In the genomic region with DNA sequence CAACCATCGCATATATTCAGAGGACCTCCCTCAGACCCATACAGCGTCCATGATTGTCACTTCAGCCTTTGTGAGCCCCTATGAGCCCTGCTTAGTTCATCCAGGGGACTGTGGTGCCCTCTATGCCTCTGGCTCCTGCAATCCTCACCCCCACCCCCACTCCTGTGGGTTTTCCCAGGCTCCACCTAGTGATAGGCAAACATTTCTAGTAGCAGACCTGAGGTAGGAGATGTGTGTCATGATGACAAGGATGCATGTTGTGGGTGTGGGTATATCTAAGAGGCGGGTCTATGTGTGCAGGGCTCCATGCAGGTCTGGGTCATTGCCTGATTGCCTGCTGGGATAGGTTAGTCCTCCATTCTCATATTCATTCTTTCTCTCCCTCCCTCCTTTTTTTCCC, we compare ENCODE assay signal across 29 mouse cellular contexts. TPM values are rescaled to one million over a fixed set of nuclear protein-coding genes. Genes with fewer than 3 reads are reported as not detected.
A peak's percentile ranks its signal among the peaks of the same experiment; 100 is the strongest.
DNase-seq lines count a peak whose midpoint lies in the region; ATAC-seq lines count a peak whose summit lies in the region.
"Had no signal": no experiment of that assay in that cellular context is flagged by ENCODE, and none has a peak within 500 bp of the region (broad histone marks: within the 10 kb centered on the region; RNA-seq: fewer than 3 reads in every experiment).

No protein-coding gene starts in this region.

- no peak overlapping the region for H3K4me3 ChIP-seq in liver, embryonic 13.5 days (replicated peaks)
- no peak overlapping the region for H3K4me3 ChIP-seq in liver, embryonic 11.5 days (ENCODE audit: low read depth, low read length)
- H3K4me3 ChIP-seq in lung, embryonic 15.5 days = no peak overlapping the region
- H3K4me3 ChIP-seq: embryonic facial prominence, embryonic 13.5 days; embryonic facial prominence, embryonic 15.5 days; erythroblast, embryonic 14.5 days; forebrain, embryonic 10.5 days; forebrain, embryonic 12.5 days had no signal

- 42% methylated on average over 3 of the region's 3 CpGs for WGBS in liver, embryonic 13.5 days (ENCODE audit: insufficient replicate concordance)
- 70% methylated on average over 3 of the region's 3 CpGs for WGBS in liver, embryonic 11.5 days
- whole genome bisulfite sequencing in lung, embryonic 15.5 days = 59% methylated on average over 3 of the region's 3 CpGs

- no peak overlapping the region for H3K27ac ChIP-seq in liver, embryonic 13.5 days
- no peak overlapping the region for H3K27ac ChIP-seq in liver, embryonic 11.5 days (ENCODE audit: low read depth, low read length)
- peak overlapping the region; percentile 94; the same call in 1 of the 2 replicates for H3K27ac ChIP-seq in lung, embryonic 15.5 days
- H3K27ac ChIP-seq: embryonic facial prominence, embryonic 13.5 days; embryonic facial prominence, embryonic 15.5 days; forebrain, embryonic 10.5 days; forebrain, embryonic 12.5 days had no signal

- peak; percentile 83 for DNase-seq in heart, adult 11 months
- no peak for DNase-seq in heart, postnatal 36 days
- DNase-seq in liver, embryonic 13.5 days = no peak
- no peak for DNase-seq in liver, embryonic 11.5 days (ENCODE audit: low spot score)
- DNase-seq in lung, postnatal 25 days (ENCODE audit: low spot score) = no peak
- no peak for DNase-seq in layer of hippocampus, adult 11-12 months (ENCODE audit: low spot score)
- DNase-seq: adrenal gland, adult 8-10 months; adrenal gland, postnatal 14 days; adrenal gland, postnatal 36 days; B cell, adult 2 months; cerebellum, adult 11 months; cerebellum, adult 18-20 months; cerebellum, adult 8-10 months; cerebellum, adult 9-11 months; cerebellum, postnatal 14 days; cerebellum, postnatal 36 days; embryo, embryonic 11 days had no signal

- peaks cover 13% of the 10 kb centered on the region for H3K27me3 ChIP-seq in liver, embryonic 13.5 days
- peaks cover 14% of the 10 kb centered on the region for H3K27me3 ChIP-seq in liver, embryonic 11.5 days (replicated peaks; ENCODE audit: control insufficient read depth, insufficient read depth, low read length)
- peaks cover 7% of the 10 kb centered on the region; the same call in 1 of the 2 replicates for H3K27me3 ChIP-seq in lung, embryonic 15.5 days
- H3K27me3 ChIP-seq: CH12.LX, Patski had no signal

- H3K36me3 ChIP-seq in liver, embryonic 13.5 days = no peaks in the 10 kb centered on the region
- no peaks in the 10 kb centered on the region for H3K36me3 ChIP-seq in liver, embryonic 11.5 days (ENCODE audit: control insufficient read depth, insufficient read depth, low read length)
- H3K36me3 ChIP-seq in lung, embryonic 15.5 days = no peaks in the 10 kb centered on the region
- H3K36me3 ChIP-seq: embryonic facial prominence, embryonic 13.5 days; embryonic facial prominence, embryonic 15.5 days; forebrain, embryonic 10.5 days; forebrain, embryonic 12.5 days; G1E had no signal

- no peak overlapping the region for H3K4me2 ChIP-seq in liver, embryonic 13.5 days
- H3K4me2 ChIP-seq in liver, embryonic 11.5 days = no peak overlapping the region
- H3K4me2 ChIP-seq in lung, embryonic 15.5 days = no peak overlapping the region
- H3K4me2 ChIP-seq: embryonic facial prominence, embryonic 13.5 days; embryonic facial prominence, embryonic 15.5 days; forebrain, embryonic 12.5 days had no signal

- H3K9ac ChIP-seq in liver, embryonic 13.5 days = no peak overlapping the region
- H3K9ac ChIP-seq in liver, embryonic 11.5 days (ENCODE audit: low read depth, low read length) = no peak overlapping the region
- H3K9ac ChIP-seq in lung, embryonic 15.5 days = no peak overlapping the region
- H3K9ac ChIP-seq: embryonic facial prominence, embryonic 13.5 days; embryonic facial prominence, embryonic 15.5 days; forebrain, embryonic 12.5 days had no signal

- intact Hi-C loops in heart, postnatal 36 days (cut with DNase I) = no loop called here

- H3K9me3 ChIP-seq in liver, embryonic 13.5 days (replicated peaks) = no peaks in the 10 kb centered on the region
- H3K9me3 ChIP-seq in liver, embryonic 11.5 days (ENCODE audit: control insufficient read depth, low read length) = no peaks in the 10 kb centered on the region
- H3K9me3 ChIP-seq in lung, embryonic 15.5 days = no peaks in the 10 kb centered on the region
- H3K9me3 ChIP-seq: embryonic facial prominence, embryonic 13.5 days; embryonic facial prominence, embryonic 15.5 days; forebrain, embryonic 10.5 days; forebrain, embryonic 12.5 days; G1E had no signal

- 0 out of 2 replicates have a peak, but pooled peaks have one; percentile 11 for ATAC-seq in liver, embryonic 13.5 days (ENCODE audit: low read depth)
- no peak for ATAC-seq in liver, embryonic 11.5 days (replicated peaks; ENCODE audit: low FRiP score)
- ATAC-seq in lung, embryonic 15.5 days (ENCODE audit: borderline replicate concordance, extremely low read depth, low FRiP score, low TSS enrichment) = no peak
- ATAC-seq: activated CD4-positive, CD25-positive, alpha-beta regulatory T cell, adult 4 months; CD4-positive, CD25-positive, alpha-beta regulatory T cell, adult 4 months; forebrain, embryonic 14.5 days; Patski had no signal

- 0 out of 2 replicates have a peak, but pooled peaks cover 5% of the 10 kb centered on the region for H3K4me1 ChIP-seq in liver, embryonic 13.5 days (replicated peaks)
- no peaks in the 10 kb centered on the region for H3K4me1 ChIP-seq in liver, embryonic 11.5 days (replicated peaks; ENCODE audit: control insufficient read depth, insufficient read depth, low read length)
- peaks cover 32% of the 10 kb centered on the region for H3K4me1 ChIP-seq in lung, embryonic 15.5 days
- H3K4me1 ChIP-seq: forebrain, embryonic 12.5 days had no signal

RNA-seq across cellular contexts. Expression of a gene that starts 6.4 kb away (rescaled TPM):
- total RNA-seq in heart, postnatal 36 days (2021) = 1 to 10 TPM; 5.2 to 6.7 TPM
- polyA plus RNA-seq in liver, embryonic 13.5 days (2015; fragmentation: Nextera tagmentation; extraction: Ambion mirVana) = 0.07 and 0.32 TPM in 2 replicates
- polyA plus RNA-seq in liver, embryonic 11.5 days (2014; fragmentation: Nextera tagmentation; extraction: Ambion mirVana) = 0.85 and 1.1 TPM in 2 replicates
- 27.8 and 30.2 TPM in 2 replicates for polyA plus RNA-seq in lung, embryonic 15.5 days (2015; fragmentation: Nextera tagmentation; extraction: Ambion mirVana)
- polyA plus RNA-seq: activated CD4-positive, CD25-positive, alpha-beta regulatory T cell, adult 4 months; erythroblast, embryonic 14.5 days; G1E had no signal

Comparison
In these comparisons a context has a peak if more than half of its experiments do, and no peak if none do; other contexts are left out.
1. RNA of a gene that starts 6.4 kb away (polyA plus RNA-seq): 27.8 to 30.2 TPM in lung, embryonic 15.5 days; 0.85 to 1.1 TPM in liver, embryonic 11.5 days and 0.07 to 0.32 TPM in liver, embryonic 13.5 days; every median in the first group is over 10 times any median in the second.